Mouse (Mus musculus) kidney, postnatal 25 days (tissue): ENCODE results near the gene Glt8d2.
A peak's percentile ranks its signal among the peaks of the same experiment; 100 is the strongest.

Experiments
- DNase-seq, 2 experiments: peaks; one replicate each; pipeline ENCODE4 v3.0.0; 2021; ENCODE audit warnings: mixed read lengths in 2 of 2

The Glt8d2 gene

GRCm38 (mm10) chr10:82690494-82690893 is at the start of gene Glt8d2:
TSS of gene Glt8d2 (minus strand) at chr10:82690650.
- peak; percentile 25 to 48 for DNase-seq

GRCm38 (mm10) chr10:82699296-82699941 is 9.0 kb upstream of the Glt8d2 start:
- peak in 1 of 2 experiments; percentile 7 for DNase-seq

GRCm38 (mm10) chr10:82698712-82699261 is 8.3 kb upstream of the Glt8d2 start:
- peak; percentile 91 to 95 for DNase-seq

- no peak for DNase-seq
Measured at GRCm38 (mm10) chr10:82697305-82697898, 7.0 kb upstream of the Glt8d2 start.

- DNase-seq, result no peak
Measured at GRCm38 (mm10) chr10:82696453-82697079, 6.1 kb upstream of the Glt8d2 start.

GRCm38 (mm10) chr10:82695956-82696355 is 5.5 kb upstream of the Glt8d2 start, which contains the start of gene Hcfc2:
TSS of gene Hcfc2 (plus strand) at chr10:82696160.
- DNase-seq, result no peak

- DNase-seq, result no peak
Measured at GRCm38 (mm10) chr10:82689681-82690211, 704 bp downstream of the Glt8d2 start.

- DNase-seq, result no peak
Measured at GRCm38 (mm10) chr10:82685440-82685839, 5.0 kb downstream of the Glt8d2 start.

GRCm38 (mm10) chr10:82681639-82682038 is 8.8 kb downstream of the Glt8d2 start:
- no peak for DNase-seq

- no peak for DNase-seq
Measured at GRCm38 (mm10) chr10:82680769-82681168, 9.7 kb downstream of the Glt8d2 start.

- DNase-seq, result no peak
Measured at GRCm38 (mm10) chr10:82676949-82677348, 13.5 kb downstream of the Glt8d2 start.

- no peak for DNase-seq
Measured at GRCm38 (mm10) chr10:82670205-82670604, 20.2 kb downstream of the Glt8d2 start.

GRCm38 (mm10) chr10:82666436-82667234 is 23.8 kb downstream of the Glt8d2 start:
- DNase-seq, result peak; percentile 87 to 93

GRCm38 (mm10) chr10:82665951-82666350 is 24.5 kb downstream of the Glt8d2 start:
- no peak for DNase-seq

GRCm38 (mm10) chr10:82663289-82663688 is 27.2 kb downstream of the Glt8d2 start:
- no peak for DNase-seq

GRCm38 (mm10) chr10:82662267-82662990 is 28.0 kb downstream of the Glt8d2 start:
- no peak for DNase-seq

- no peak for DNase-seq
Measured at GRCm38 (mm10) chr10:82661820-82662219, 28.6 kb downstream of the Glt8d2 start.

GRCm38 (mm10) chr10:82654581-82654980 is 35.9 kb downstream of the Glt8d2 start:
- no peak for DNase-seq

- no peak for DNase-seq
Measured at GRCm38 (mm10) chr10:82652625-82653024, 37.8 kb downstream of the Glt8d2 start.

GRCm38 (mm10) chr10:82651221-82651620 is 39.2 kb downstream of the Glt8d2 start:
- no peak for DNase-seq

- DNase-seq, result no peak
Measured at GRCm38 (mm10) chr10:82647205-82647811, 43.1 kb downstream of the Glt8d2 start.
